ENCODE assay signal across 8 mouse cellular contexts in the genomic region with DNA sequence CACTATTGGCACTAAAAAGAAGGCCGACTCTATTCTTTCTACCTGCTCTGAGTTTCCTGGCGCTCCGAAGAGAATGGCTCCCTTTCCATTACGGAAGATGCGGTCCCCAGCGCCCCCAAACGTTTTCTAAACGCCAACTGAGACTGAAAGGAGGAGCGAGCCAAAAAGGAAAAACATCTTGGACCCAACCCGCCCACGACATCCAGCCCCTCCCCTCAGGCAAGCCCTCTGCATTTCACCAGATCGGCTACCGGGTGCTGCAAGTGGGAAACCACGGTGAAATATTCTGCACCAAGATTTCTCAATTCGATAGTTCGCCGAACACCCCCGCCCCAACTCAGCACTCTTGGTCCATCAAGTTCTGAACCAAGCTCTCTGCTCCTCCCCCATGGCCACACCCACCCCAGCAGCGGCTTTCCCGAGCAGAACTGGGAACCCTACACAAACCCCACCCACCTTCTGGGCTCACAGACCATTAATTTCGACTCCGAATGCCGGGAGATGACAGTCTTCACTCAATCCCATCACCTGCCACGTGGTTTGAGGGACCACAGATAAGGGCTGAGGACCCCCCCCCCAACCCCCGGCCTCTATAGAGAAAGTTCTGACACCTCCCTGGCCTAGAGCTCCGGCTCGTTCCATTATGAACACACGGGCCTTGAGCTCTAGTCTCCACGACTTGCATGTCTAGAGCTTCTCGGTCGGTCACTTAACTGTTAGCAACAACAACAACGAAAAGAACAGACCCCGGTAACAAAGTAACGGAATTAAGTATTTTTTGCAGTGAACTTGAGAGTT. TPM values are rescaled to one million over a fixed set of nuclear protein-coding genes. Genes with fewer than 3 reads are reported as not detected.
A peak's percentile ranks its signal among the peaks of the same experiment; 100 is the strongest.
DNase-seq lines count a peak whose midpoint lies in the region; ATAC-seq and TF ChIP-seq lines count a peak whose summit lies in the region.

No protein-coding gene starts in this region.

- H3K9ac ChIP-seq in hindbrain, postnatal 0 days (replicated peaks; ENCODE audit: low read length): peak overlapping the region; percentile 87
- peak overlapping the region; percentile 96 for H3K9ac ChIP-seq in midbrain, embryonic 11.5 days (ENCODE audit: low read length)

- no peaks in the 10 kb centered on the region for H3K9me3 ChIP-seq in hindbrain, postnatal 0 days (ENCODE audit: low read length)
- no peaks in the 10 kb centered on the region for H3K9me3 ChIP-seq in midbrain, embryonic 11.5 days (ENCODE audit: control insufficient read depth, low read length)

- H3K27ac ChIP-seq in hindbrain, postnatal 0 days: peak overlapping the region; percentile 94
- no peak overlapping the region for H3K27ac ChIP-seq in midbrain, embryonic 11.5 days (ENCODE audit: low read depth, low read length)

- no peaks in the 10 kb centered on the region for H3K27me3 ChIP-seq in hindbrain, postnatal 0 days (ENCODE audit: insufficient read depth, low read length)
- no peaks in the 10 kb centered on the region for H3K27me3 ChIP-seq in midbrain, embryonic 11.5 days (ENCODE audit: control insufficient read depth, insufficient read depth, low read length)

- peak overlapping the region; percentile 90 for H3K4me2 ChIP-seq in hindbrain, postnatal 0 days (ENCODE audit: low read depth, low read length)
- peak overlapping the region; percentile 93 for H3K4me2 ChIP-seq in midbrain, embryonic 11.5 days

- TF ChIP-seq CTCF in hindbrain, postnatal 0 days (IDR thresholded peaks at IDR 0.05; ENCODE audit: low read depth): peak; percentile 57

- ATAC-seq in hindbrain, postnatal 0 days: no peak
- ATAC-seq in midbrain, embryonic 11.5 days (ENCODE audit: low FRiP score): no peak
- ATAC-seq in activated CD4-positive, CD25-positive, alpha-beta regulatory T cell, adult 4 months: no peak

- H3K36me3 ChIP-seq in hindbrain, postnatal 0 days (ENCODE audit: insufficient read depth, low read length): no peaks in the 10 kb centered on the region
- H3K36me3 ChIP-seq in midbrain, embryonic 11.5 days (ENCODE audit: control insufficient read depth, insufficient read depth, low read length): no peaks in the 10 kb centered on the region

- intact Hi-C loops in left cerebral cortex, postnatal 4 days (cut with DNase I): loop anchor here (2.0 to 10.0 kb wide), 4 partner anchors 82 to 438 kb away; a partner anchor contains a TSS

- peak overlapping the region; percentile 73 for H3K4me3 ChIP-seq in hindbrain, postnatal 0 days (ENCODE audit: low read length)
- peak overlapping the region; percentile 94 for H3K4me3 ChIP-seq in midbrain, embryonic 11.5 days (ENCODE audit: low read depth, low read length)

- H3K4me1 ChIP-seq in hindbrain, postnatal 0 days (ENCODE audit: insufficient read depth, low read length): peaks cover 26% of the 10 kb centered on the region
- H3K4me1 ChIP-seq in midbrain, embryonic 11.5 days (ENCODE audit: control insufficient read depth, insufficient read depth, low read length): peaks cover 23% of the 10 kb centered on the region

- peak; percentile 77 to 78 for DNase-seq in adrenal gland, adult 18-20 months (ENCODE audit: low spot score in 2 of 2)
- peak; percentile 68 for DNase-seq in embryo, embryonic 10 days (ENCODE audit: low spot score)
- peak; percentile 80 to 82 for DNase-seq in gastrocnemius, adult 8-10 months (ENCODE audit: low spot score in 2 of 2)
- DNase-seq in hindbrain, postnatal 0 days (ENCODE audit: low spot score): peak; percentile 79
- peak; percentile 68 for DNase-seq in left cerebral cortex, postnatal 4 days
- DNase-seq in midbrain, embryonic 11.5 days (ENCODE audit: low spot score, missing footprints): peak; percentile 96
- peak; percentile 81 for DNase-seq in skeletal muscle tissue, adult 2 months (ENCODE audit: low read depth, low spot score)

- WGBS in hindbrain, postnatal 0 days: under 1% methylated on average over 34 of the region's 34 CpGs
- whole genome bisulfite sequencing in midbrain, embryonic 11.5 days: under 1% methylated on average over 34 of the region's 34 CpGs

RNA-seq across cellular contexts. Expression of a gene that starts 2.3 kb away (rescaled TPM):
- 10 to 100 TPM; 52.5 to 58.4 TPM for total RNA-seq in adrenal gland, adult 18-20 months (2021)
- 10 to 100 TPM; 35.8 to 65.5 (median 41.6) TPM for total RNA-seq in gastrocnemius, adult 8-10 months (2022)
- total RNA-seq in hindbrain, postnatal 0 days (2014; rRNA removed): 30.7 and 34.0 TPM in 2 replicates
- 26.9 and 28.0 TPM in 2 replicates for polyA plus RNA-seq in hindbrain, postnatal 0 days (2015; fragmentation: Nextera tagmentation; extraction: Ambion mirVana)
- 10 to 100 TPM; 72.3 to 73.5 TPM for total RNA-seq in left cerebral cortex, postnatal 4 days (2021)
- polyA plus RNA-seq in midbrain, embryonic 11.5 days (2014; fragmentation: Nextera tagmentation; extraction: Ambion mirVana): 31.5 and 32.0 TPM in 2 replicates
- polyA plus RNA-seq in activated CD4-positive, CD25-positive, alpha-beta regulatory T cell, adult 4 months (2017; shearing (Covaris generic)): 100 to 1,000 TPM; 153 to 178 TPM

RNA-seq across cellular contexts. Expression of a gene that starts 19.7 kb away (rescaled TPM):
- not detected for total RNA-seq in adrenal gland, adult 18-20 months (2021)
- total RNA-seq in gastrocnemius, adult 8-10 months (2022): not detected
- total RNA-seq in hindbrain, postnatal 0 days (2014; rRNA removed): not detected in 2 replicates
- polyA plus RNA-seq in hindbrain, postnatal 0 days (2015; fragmentation: Nextera tagmentation; extraction: Ambion mirVana): not detected in 2 replicates
- total RNA-seq in left cerebral cortex, postnatal 4 days (2021): not detected
- 0.14 TPM in 1 of 2 replicates, not detected in the other for polyA plus RNA-seq in midbrain, embryonic 11.5 days (2014; fragmentation: Nextera tagmentation; extraction: Ambion mirVana)
- polyA plus RNA-seq in activated CD4-positive, CD25-positive, alpha-beta regulatory T cell, adult 4 months (2017; shearing (Covaris generic)): under 1 TPM in 1 of 2 experiments, not detected in 1; 0.56 TPM
